Mouse (Mus musculus) lung, adult 2 months (tissue): ENCODE results near the gene 2310034C09Rik.

ENCODE experiments used
- CTCF ChIP-seq: fragments of 200-500 bp; IDR thresholded peaks from 2 replicates; pipeline ENCODE4 v1.5.1; 2011; ENCODE audit warnings: mild to moderate bottlenecking, low read length, control low read depth; ENCODE audit not compliant: insufficient read depth
- POLR2A ChIP-seq: fragments of 200-500 bp; IDR thresholded peaks from 2 replicates; pipeline ENCODE4 v1.6.1; 2011; ENCODE audit warnings: low read depth, mild to moderate bottlenecking, control low read depth, low read length, borderline replicate concordance; ENCODE audit errors: extremely low read depth

GRCm38 (mm10) chr16:88728812-88729275 is 29.8 kb upstream of the 2310034C09Rik start, which contains the start of gene Krtap13-1:
- TF ChIP-seq CTCF (no peak), POLR2A (no peak)
